Mouse (Mus musculus): ENCODE data around the gene Ccdc88c.

The Ccdc88c gene

DNA sequence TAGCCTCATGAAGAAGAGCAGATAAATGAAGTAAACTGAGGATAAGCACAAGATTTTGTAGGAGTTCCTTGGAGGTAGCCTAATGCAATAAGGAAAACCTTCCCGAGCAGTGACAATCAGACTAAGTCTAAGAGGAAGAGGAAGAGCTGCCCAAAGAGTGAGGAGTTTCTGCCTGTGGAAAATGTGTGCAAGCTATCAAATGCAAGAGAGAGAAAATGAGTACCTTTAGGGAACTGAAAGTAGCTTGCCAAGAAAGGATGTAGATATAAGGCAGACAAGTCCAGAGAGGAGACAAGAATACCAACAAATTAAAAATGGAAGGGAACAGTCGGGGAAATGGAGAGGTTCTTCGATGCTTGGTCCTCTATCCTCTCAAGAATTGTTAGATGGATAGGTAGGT is 143.3 kb downstream of the Ccdc88c start:
- DNase-seq (ENCODE audit: low read depth, low spot score) = no peak

- no peak for DNase-seq (ENCODE audit: low read depth, low spot score)
These were observed 145.7 kb downstream of the Ccdc88c start for GRCm38 (mm10) chr12:100883168-100883567.

DNA sequence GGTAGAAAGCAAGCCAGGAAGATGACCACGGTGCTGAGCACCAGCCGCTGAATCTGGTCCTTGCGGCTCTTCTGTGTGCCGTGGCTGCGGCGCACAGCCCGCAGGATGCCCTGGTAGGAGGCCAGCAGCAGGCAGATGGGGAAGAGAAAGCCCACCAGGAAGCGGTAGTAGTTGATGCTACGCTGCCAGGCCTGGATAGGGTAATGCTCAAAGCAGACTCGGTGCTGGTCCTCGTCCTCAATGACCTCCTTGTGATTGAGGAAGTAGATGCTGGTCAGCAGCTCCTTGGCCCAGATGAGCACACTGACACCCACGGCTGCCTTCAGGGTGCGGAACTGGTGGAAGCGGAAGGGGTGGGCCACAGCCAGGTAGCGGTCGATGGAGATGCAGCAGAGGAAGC is 150.3 kb downstream of the Ccdc88c start:
- DNase-seq (ENCODE audit: low read depth, low spot score) = no peak

DNA sequence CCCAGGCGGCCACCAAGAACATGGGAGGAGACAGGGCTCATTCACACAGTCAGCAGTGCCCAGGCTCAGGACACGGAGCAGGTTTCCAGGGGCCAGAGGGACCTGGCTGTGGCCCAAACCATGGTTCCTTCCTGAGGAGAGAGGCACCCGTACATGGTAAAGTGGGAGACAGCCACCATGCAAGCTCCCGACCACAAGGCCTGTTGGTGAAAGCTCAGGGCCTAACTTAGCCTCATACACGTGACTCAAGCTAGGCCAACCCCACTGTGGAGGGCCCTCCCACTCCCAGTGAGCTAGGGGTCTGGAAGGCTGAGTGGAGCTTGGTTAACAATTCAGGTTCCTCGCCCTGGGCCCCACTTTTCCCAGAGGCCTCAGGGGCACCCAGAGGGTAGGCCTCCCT is 150.9 kb downstream of the Ccdc88c start:
- DNase-seq (ENCODE audit: low read depth, low spot score) = no peak

DNA sequence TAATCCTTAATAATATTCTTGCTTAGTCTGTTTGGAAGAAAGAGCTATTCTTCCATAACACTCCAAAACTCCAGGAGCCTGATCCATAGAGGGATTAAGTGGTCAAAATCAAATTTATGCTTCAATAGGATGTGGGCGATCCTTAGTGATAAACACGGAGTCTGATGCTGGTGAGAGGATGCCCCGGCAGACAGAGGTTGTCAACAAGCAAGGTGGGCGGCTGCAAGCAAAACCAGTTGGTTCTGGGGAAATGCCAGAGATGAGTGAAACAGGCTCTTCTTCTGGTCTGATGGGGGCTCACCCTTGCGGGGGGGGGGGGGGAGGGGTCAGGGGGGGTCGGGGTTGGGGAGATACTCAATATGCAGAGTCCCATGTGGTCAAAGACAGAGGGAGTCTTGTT is 152.9 kb downstream of the Ccdc88c start:
- DNase-seq (ENCODE audit: low read depth, low spot score) = no peak

DNA sequence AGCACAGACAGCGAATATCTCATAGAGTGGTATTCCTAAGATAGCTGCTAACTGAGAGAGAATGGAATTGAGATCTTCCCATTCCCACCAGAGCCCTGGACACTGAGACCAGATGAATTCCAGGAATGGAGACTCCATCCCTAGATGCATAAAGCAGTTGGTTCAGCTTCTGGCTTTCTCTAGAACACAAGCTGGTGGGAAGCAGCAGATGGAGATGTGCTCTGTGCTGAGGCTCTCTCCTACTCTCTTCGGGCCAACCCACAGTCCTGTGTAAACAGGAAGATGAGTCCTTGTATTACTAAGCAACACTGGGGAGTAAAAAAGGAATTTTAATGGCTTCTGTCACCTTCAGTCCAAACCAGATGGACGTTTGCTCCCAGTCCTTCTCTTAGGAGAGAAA is 153.3 kb downstream of the Ccdc88c start:
- DNase-seq (ENCODE audit: low read depth, low spot score) = no peak

- DNase-seq (ENCODE audit: low read depth, low spot score) = no peak
These were observed 155.2 kb downstream of the Ccdc88c start for GRCm38 (mm10) chr12:100873612-100874011.

GRCm38 (mm10) chr12:100871841-100872240 is 157.0 kb downstream of the Ccdc88c start:
- no peak for DNase-seq (ENCODE audit: low read depth, low spot score)

DNA sequence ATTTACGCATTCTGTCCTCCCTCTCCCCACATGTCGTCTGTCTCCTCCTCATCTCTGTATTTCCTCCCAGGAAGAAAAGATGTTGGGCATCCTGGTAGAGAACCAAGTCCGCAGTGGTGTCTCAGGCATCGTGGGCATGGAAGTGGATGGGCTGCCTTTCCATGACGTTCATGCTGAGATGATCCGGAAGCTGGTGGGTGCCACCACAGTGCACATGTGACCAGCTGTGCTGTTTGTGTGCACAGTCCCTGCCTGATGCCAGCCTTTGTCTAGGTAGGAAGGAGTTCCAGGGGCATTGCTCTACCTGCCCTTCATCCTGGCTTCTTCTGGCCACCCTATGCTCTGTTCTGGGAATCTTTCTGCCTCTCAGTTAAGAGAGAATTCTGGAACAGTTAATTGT is 157.6 kb downstream of the Ccdc88c start:
- no peak for DNase-seq (ENCODE audit: low read depth, low spot score)

GRCm38 (mm10) chr12:100868049-100868622 is 160.7 kb downstream of the Ccdc88c start:
- no peak for DNase-seq (ENCODE audit: low read depth, low spot score)

DNA sequence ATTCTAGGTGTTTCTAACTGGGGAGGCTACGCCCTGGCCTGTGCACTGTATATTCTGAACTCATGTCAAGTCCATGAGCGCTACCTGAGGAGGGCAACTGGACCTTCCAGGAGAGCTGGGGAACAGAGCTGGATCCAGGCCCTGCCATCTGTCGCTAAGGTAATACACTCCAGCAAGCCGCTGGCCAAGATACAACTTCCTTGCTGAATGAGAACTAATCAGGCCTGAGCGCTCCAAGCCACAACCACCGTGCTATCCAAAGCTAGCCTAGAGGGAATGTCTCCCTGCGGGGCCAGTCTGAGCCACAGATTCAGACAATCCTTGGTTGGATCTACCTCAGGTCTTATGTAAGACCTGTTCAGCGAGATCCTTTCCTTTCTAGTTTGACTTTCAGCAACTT is 161.8 kb downstream of the Ccdc88c start:
- no peak for DNase-seq (ENCODE audit: low read depth, low spot score)

GRCm38 (mm10) chr12:100865509-100866078 is 163.3 kb downstream of the Ccdc88c start:
- DNase-seq (ENCODE audit: low read depth, low spot score) = no peak

DNA sequence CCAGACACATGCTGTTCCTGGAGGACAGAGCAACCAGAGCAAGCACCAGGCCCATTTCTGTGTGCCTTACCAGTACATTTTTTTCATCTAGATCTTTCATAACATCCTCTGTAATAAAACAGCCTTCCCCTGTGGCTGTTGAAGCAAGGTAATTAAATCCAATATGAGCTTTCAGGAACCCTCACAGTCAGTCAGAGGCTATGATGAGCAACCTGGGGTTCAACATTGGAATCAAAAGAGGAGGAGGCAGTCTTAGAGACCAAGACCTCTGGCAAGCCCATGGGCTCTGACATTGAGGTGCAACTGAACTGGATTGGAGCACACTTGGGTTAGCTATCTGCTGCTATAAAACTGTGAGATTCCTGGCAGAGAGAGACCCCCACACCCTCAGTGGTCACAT is 163.8 kb downstream of the Ccdc88c start:
- DNase-seq (ENCODE audit: low read depth, low spot score) = no peak

- DNase-seq (ENCODE audit: low read depth, low spot score) = no peak
These were observed 165.9 kb downstream of the Ccdc88c start for GRCm38 (mm10) chr12:100862856-100863446.

- DNase-seq (ENCODE audit: low read depth, low spot score) = no peak
These were observed 166.6 kb downstream of the Ccdc88c start for GRCm38 (mm10) chr12:100862272-100862671.
